Mouse (Mus musculus) thymus, adult 2 months (tissue): ENCODE data around the gene Mmrn2. TPM values are rescaled to one million over a fixed set of nuclear protein-coding genes. Genes with fewer than 3 reads are reported as not detected.

Experiments used
- DNase-seq: peaks from one replicate; pipeline ENCODE4 v3.0.0; 2021
- H3K27ac ChIP-seq: fragments of 200-500 bp; 2 replicates; pipeline ENCODE4 v1.5.1; 2012; ENCODE audit warnings: low read length, control low read depth; ENCODE audit not compliant: control insufficient read depth, insufficient read depth
- H3K27me3 ChIP-seq: fragments of 200-500 bp; 2 replicates; pipeline ENCODE4 v1.6.1; 2012; ENCODE audit warnings: mild to moderate bottlenecking, low read length, moderate library complexity, mixed read lengths; ENCODE audit not compliant: control insufficient read depth, insufficient read depth
- H3K36me3 ChIP-seq: fragments of 200-500 bp; 2 replicates; pipeline ENCODE4 v1.6.1; 2012; ENCODE audit warnings: mild to moderate bottlenecking, low read length, moderate library complexity; ENCODE audit not compliant: control insufficient read depth, insufficient read depth
- H3K4me1 ChIP-seq: fragments of 200-500 bp; replicated peaks from 2 replicates; pipeline ENCODE4 v1.6.1; 2012; ENCODE audit warnings: low read length; ENCODE audit not compliant: control insufficient read depth, insufficient read depth
- H3K4me3 ChIP-seq: fragments of 200-500 bp; 2 replicates; pipeline ENCODE4 v1.5.1; 2012; ENCODE audit warnings: mild to moderate bottlenecking, low read length, control low read depth, moderate library complexity; ENCODE audit not compliant: control insufficient read depth, insufficient read depth
- CTCF ChIP-seq: fragments of 200-500 bp; IDR thresholded peaks from 2 replicates; pipeline ENCODE4 v1.5.1; 2012; ENCODE audit warnings: mild to moderate bottlenecking, control low read depth, low read length, moderate library complexity, borderline replicate concordance; ENCODE audit not compliant: control insufficient read depth, poor library complexity, insufficient read depth; ENCODE audit errors: extremely low read depth
- POLR2A ChIP-seq: fragments of 200-500 bp; IDR thresholded peaks from 2 replicates; pipeline ENCODE4 v1.6.1; 2012; ENCODE audit warnings: mild to moderate bottlenecking, low read length, control low read depth, moderate library complexity; ENCODE audit not compliant: control insufficient read depth, poor library complexity, insufficient read depth; ENCODE audit errors: extremely low read depth
- WGBS: fragments of 180-500 bp; shearing (Covaris S2); methylation state at CpG from one replicate; pipeline ENCODE4 v1.1.7; 2018; 5-methylcytosine and 5-hydroxymethylcytosine counted together
- polyA plus RNA-seq: library from polyadenylated mRNA; depleted of rRNA; stranded (reverse); fragments of >200 nt; gene quantifications from 2 replicates; pipeline ENCODE4 v1.2.3, GENCODE M21; 2012

The Mmrn2 gene
- polyA plus RNA-seq, 1 experiment = 3.9 TPM

- DNase-seq = no peak
- H3K4me1 ChIP-seq = no peaks in the 10 kb centered on the region
- H3K4me3 ChIP-seq = no peak overlapping the region
- H3K27me3 ChIP-seq = no peaks in the 10 kb centered on the region
- no peak for TF ChIP-seq POLR2A
- no peak for TF ChIP-seq CTCF
- H3K27ac ChIP-seq = no peak overlapping the region
- no peaks in the 10 kb centered on the region for H3K36me3 ChIP-seq
- 90% methylated on average over 3 of the region's 3 CpGs for WGBS
These were observed 23.6 kb upstream of the Mmrn2 start for GRCm38 (mm10) chr14:34351660-34352059.

GRCm38 (mm10) chr14:34352523-34352922, 22.7 kb upstream of the Mmrn2 start:
- DNase-seq = no peak
- Histone ChIP-seq H3K27me3 (no peaks in the 10 kb centered on the region), H3K27ac (no peak overlapping the region), H3K36me3 (no peaks in the 10 kb centered on the region), H3K4me3 (no peak overlapping the region), H3K4me1 (no peaks in the 10 kb centered on the region)
- TF ChIP-seq POLR2A (no peak), CTCF (no peak)
- 74% methylated on average over 6 of the region's 6 CpGs for WGBS

- Histone ChIP-seq H3K4me1 (no peaks in the 10 kb centered on the region), H3K27me3 (no peaks in the 10 kb centered on the region), H3K4me3 (no peak overlapping the region), H3K36me3 (no peaks in the 10 kb centered on the region), H3K27ac (no peak overlapping the region)
- DNase-seq = no peak
- no peak for TF ChIP-seq CTCF
- TF ChIP-seq POLR2A = no peak
- 92% methylated on average over 3 of the region's 3 CpGs for WGBS
These were observed 21.9 kb upstream of the Mmrn2 start for GRCm38 (mm10) chr14:34353326-34353725.

GRCm38 (mm10) chr14:34354456-34354855, 20.8 kb upstream of the Mmrn2 start:
- Histone ChIP-seq H3K27me3 (no peaks in the 10 kb centered on the region), H3K4me3 (no peak overlapping the region), H3K27ac (no peak overlapping the region), H3K36me3 (no peaks in the 10 kb centered on the region), H3K4me1 (no peaks in the 10 kb centered on the region)
- no peak for DNase-seq
- WGBS = 87% methylated on average over 4 of the region's 4 CpGs
- TF ChIP-seq CTCF = no peak
- no peak for TF ChIP-seq POLR2A

- DNase-seq = no peak
- no peaks in the 10 kb centered on the region for H3K27me3 ChIP-seq
- H3K36me3 ChIP-seq = no peaks in the 10 kb centered on the region
- no peak within 1 kb of the TSS for H3K27ac ChIP-seq
- no peak within 1 kb of the TSS for H3K4me3 ChIP-seq
- 90% methylated on average over 6 of the region's 6 CpGs for WGBS
- no peaks in the 10 kb centered on the region for H3K4me1 ChIP-seq
- no peak for TF ChIP-seq POLR2A
These were observed 20.0 kb upstream of the Mmrn2 start, which contains the start of gene Fam25c for GRCm38 (mm10) chr14:34355301-34355700. Fam25c (minus strand) TSS chr14:34355433.

- no peaks in the 10 kb centered on the region for H3K36me3 ChIP-seq
- 90% methylated on average over 7 of the region's 7 CpGs for WGBS
- no peak for DNase-seq
- no peak overlapping the region for H3K27ac ChIP-seq
- H3K4me3 ChIP-seq = no peak overlapping the region
- TF ChIP-seq CTCF (no peak), POLR2A (no peak)
- H3K4me1 ChIP-seq = no peaks in the 10 kb centered on the region
- no peaks in the 10 kb centered on the region for H3K27me3 ChIP-seq
These were observed 17.4 kb upstream of the Mmrn2 start for GRCm38 (mm10) chr14:34357671-34358455.
